Mouse (Mus musculus) R1 (cell line): ENCODE measurements around the gene Wdr72.

Source experiments
- DNase-seq: peaks from one replicate; pipeline ENCODE4 v3.0.0-alpha.2; 2018; ENCODE audit warnings: low read depth, low spot score

Gene Wdr72

GRCm38 (mm10) chr9:74109761-74110460 is at the start of gene Wdr72:
TSS of gene Wdr72 (plus strand) at chr9:74110356.
- peak; percentile 2 for DNase-seq

- DNase-seq = peak; percentile 58
These were observed 43.9 kb upstream of the Wdr72 start for GRCm38 (mm10) chr9:74066278-74066677.

GRCm38 (mm10) chr9:74066766-74067165 is 43.4 kb upstream of the Wdr72 start:
- DNase-seq = no peak

GRCm38 (mm10) chr9:74075958-74076357 is 34.2 kb upstream of the Wdr72 start:
- DNase-seq = no peak

GRCm38 (mm10) chr9:74078458-74078857 is 31.7 kb upstream of the Wdr72 start:
- no peak for DNase-seq

GRCm38 (mm10) chr9:74080241-74080640 is 29.9 kb upstream of the Wdr72 start:
- DNase-seq = peak; percentile 65

GRCm38 (mm10) chr9:74101591-74101990 is 8.6 kb upstream of the Wdr72 start:
- DNase-seq = no peak

- no peak for DNase-seq
These were observed 7.5 kb upstream of the Wdr72 start for GRCm38 (mm10) chr9:74102615-74103014.

- peak; percentile 29 for DNase-seq
These were observed 283 bp downstream of the Wdr72 start for GRCm38 (mm10) chr9:74110461-74110816.

GRCm38 (mm10) chr9:74112526-74112925 is 2.4 kb downstream of the Wdr72 start:
- DNase-seq = no peak

GRCm38 (mm10) chr9:74126222-74126621 is 16.1 kb downstream of the Wdr72 start:
- no peak for DNase-seq

GRCm38 (mm10) chr9:74134010-74134409 is 23.9 kb downstream of the Wdr72 start:
- DNase-seq = no peak

GRCm38 (mm10) chr9:74141864-74142263 is 31.7 kb downstream of the Wdr72 start:
- peak; percentile 58 for DNase-seq

- DNase-seq = no peak
These were observed 32.5 kb downstream of the Wdr72 start for GRCm38 (mm10) chr9:74142705-74143104.

GRCm38 (mm10) chr9:74145203-74145602 is 35.0 kb downstream of the Wdr72 start:
- no peak for DNase-seq

- DNase-seq = peak; percentile 27
These were observed 38.1 kb downstream of the Wdr72 start for GRCm38 (mm10) chr9:74148306-74148705.

GRCm38 (mm10) chr9:74160361-74160933 is 50.3 kb downstream of the Wdr72 start:
- DNase-seq = peak; percentile 6

GRCm38 (mm10) chr9:74165697-74166096 is 55.5 kb downstream of the Wdr72 start:
- no peak for DNase-seq

- DNase-seq = no peak
These were observed 59.7 kb downstream of the Wdr72 start for GRCm38 (mm10) chr9:74169904-74170303.

GRCm38 (mm10) chr9:74186748-74187400 is 76.7 kb downstream of the Wdr72 start:
- no peak for DNase-seq

- no peak for DNase-seq
These were observed 77.4 kb downstream of the Wdr72 start for GRCm38 (mm10) chr9:74187401-74188029.

GRCm38 (mm10) chr9:74194898-74195297 is 84.7 kb downstream of the Wdr72 start:
- DNase-seq = no peak
